Mouse (Mus musculus): ENCODE measurements around the gene Ttpal. TPM values are rescaled to one million over a fixed set of nuclear protein-coding genes. Genes with fewer than 3 reads are reported as not detected.
A peak's percentile ranks its signal among the peaks of the same experiment; 100 is the strongest.

Gene Ttpal
- 36.1 and 39.1 TPM in 2 replicates for polyA plus RNA-seq (2015; fragmentation: Nextera tagmentation; extraction: Ambion mirVana)

- Histone ChIP-seq H3K4me1 (peaks cover 11% of the 10 kb centered on the region), H3K36me3 (no peaks in the 10 kb centered on the region), H3K9ac (peak within 1 kb of the TSS; percentile 93), H3K4me2 (replicated peaks) (peak within 1 kb of the TSS; percentile 82), H3K27me3 (no peaks in the 10 kb centered on the region), H3K27ac (replicated peaks) (peak within 1 kb of the TSS; percentile 86), H3K9me3 (replicated peaks) (no peaks in the 10 kb centered on the region), H3K4me3 (replicated peaks) (peak within 1 kb of the TSS; percentile 93)
- WGBS, result under 1% methylated on average over 51 of the region's 57 CpGs
- peak; percentile 92 for ATAC-seq (ENCODE audit: insufficient number of reproducible peaks, low FRiP score, low TSS enrichment, low read depth)
Observed at GRCm38 (mm10) chr2:163602101-163602971, at the start of gene Ttpal. Gene Ttpal (plus strand): TSS chr2:163602314.

GRCm38 (mm10) chr2:163552518-163552929, 49.6 kb upstream of the Ttpal start:
- no peaks in the 10 kb centered on the region for H3K36me3 ChIP-seq
- ATAC-seq (ENCODE audit: insufficient number of reproducible peaks, low FRiP score, low TSS enrichment, low read depth), result no peak
- no peak overlapping the region for H3K4me2 ChIP-seq (replicated peaks)
- no peak overlapping the region for H3K27ac ChIP-seq (replicated peaks)
- no peak overlapping the region for H3K9ac ChIP-seq
- 75% methylated on average over 8 of the region's 8 CpGs for whole genome bisulfite sequencing
- no peak overlapping the region for H3K4me3 ChIP-seq (replicated peaks)
- H3K4me1 ChIP-seq, result no peaks in the 10 kb centered on the region
- H3K27me3 ChIP-seq, result no peaks in the 10 kb centered on the region
- H3K9me3 ChIP-seq (replicated peaks), result no peaks in the 10 kb centered on the region

GRCm38 (mm10) chr2:163554425-163554982, 47.6 kb upstream of the Ttpal start:
- WGBS, result 63% methylated on average over 4 of the region's 4 CpGs
- ATAC-seq (ENCODE audit: insufficient number of reproducible peaks, low FRiP score, low TSS enrichment, low read depth), result no peak
- H3K27ac ChIP-seq (replicated peaks), result no peak overlapping the region
- no peak overlapping the region for H3K4me2 ChIP-seq (replicated peaks)
- no peak overlapping the region for H3K9ac ChIP-seq
- no peaks in the 10 kb centered on the region for H3K36me3 ChIP-seq
- H3K27me3 ChIP-seq, result no peaks in the 10 kb centered on the region
- H3K4me1 ChIP-seq, result no peaks in the 10 kb centered on the region
- H3K4me3 ChIP-seq (replicated peaks), result no peak overlapping the region
- no peaks in the 10 kb centered on the region for H3K9me3 ChIP-seq (replicated peaks)

GRCm38 (mm10) chr2:163554996-163555395, 47.1 kb upstream of the Ttpal start:
- Histone ChIP-seq H3K4me1 (no peaks in the 10 kb centered on the region), H3K9ac (no peak overlapping the region), H3K4me3 (replicated peaks) (no peak overlapping the region), H3K36me3 (no peaks in the 10 kb centered on the region), H3K4me2 (replicated peaks) (no peak overlapping the region), H3K27ac (replicated peaks) (no peak overlapping the region), H3K27me3 (no peaks in the 10 kb centered on the region), H3K9me3 (replicated peaks) (no peaks in the 10 kb centered on the region)
- WGBS, result 71% methylated on average over 6 of the region's 6 CpGs
- ATAC-seq (ENCODE audit: insufficient number of reproducible peaks, low FRiP score, low TSS enrichment, low read depth), result no peak

GRCm38 (mm10) chr2:163555417-163555816, 46.7 kb upstream of the Ttpal start:
- Histone ChIP-seq H3K9me3 (replicated peaks) (no peaks in the 10 kb centered on the region), H3K36me3 (no peaks in the 10 kb centered on the region), H3K27me3 (peaks cover 1% of the 10 kb centered on the region; the same call in 1 of the 2 replicates), H3K4me2 (replicated peaks) (no peak overlapping the region), H3K4me1 (no peaks in the 10 kb centered on the region), H3K27ac (replicated peaks) (no peak overlapping the region), H3K9ac (no peak overlapping the region), H3K4me3 (replicated peaks) (no peak overlapping the region)
- 72% methylated on average over 13 of the region's 13 CpGs for WGBS
- ATAC-seq (ENCODE audit: insufficient number of reproducible peaks, low FRiP score, low TSS enrichment, low read depth), result no peak; the same call in 1 of the 2 replicates

- no peaks in the 10 kb centered on the region for H3K4me1 ChIP-seq
- no peaks in the 10 kb centered on the region for H3K36me3 ChIP-seq
- H3K4me2 ChIP-seq (replicated peaks), result no peak overlapping the region
- H3K9me3 ChIP-seq (replicated peaks), result no peaks in the 10 kb centered on the region
- no peak overlapping the region for H3K9ac ChIP-seq
- ATAC-seq (ENCODE audit: insufficient number of reproducible peaks, low FRiP score, low TSS enrichment, low read depth), result no peak
- 67% methylated on average over 1 of the region's 1 CpGs for WGBS
- no peak overlapping the region for H3K27ac ChIP-seq (replicated peaks)
- no peak overlapping the region for H3K4me3 ChIP-seq (replicated peaks)
- H3K27me3 ChIP-seq, result peaks cover 3% of the 10 kb centered on the region; the same call in 1 of the 2 replicates
Observed at GRCm38 (mm10) chr2:163558548-163558947, 43.6 kb upstream of the Ttpal start.

- peaks cover 3% of the 10 kb centered on the region; the same call in 1 of the 2 replicates for H3K27me3 ChIP-seq
- ATAC-seq (ENCODE audit: insufficient number of reproducible peaks, low FRiP score, low TSS enrichment, low read depth), result no peak
- no peak overlapping the region for H3K9ac ChIP-seq
- H3K36me3 ChIP-seq, result no peaks in the 10 kb centered on the region
- 77% methylated on average over 5 of the region's 5 CpGs for WGBS
- H3K4me1 ChIP-seq, result no peaks in the 10 kb centered on the region
- no peak overlapping the region for H3K27ac ChIP-seq (replicated peaks)
- H3K9me3 ChIP-seq (replicated peaks), result no peaks in the 10 kb centered on the region
- H3K4me3 ChIP-seq (replicated peaks), result no peak overlapping the region
- no peak overlapping the region for H3K4me2 ChIP-seq (replicated peaks)
Observed at GRCm38 (mm10) chr2:163559236-163559635, 42.9 kb upstream of the Ttpal start.

- no peaks in the 10 kb centered on the region for H3K36me3 ChIP-seq
- WGBS, result 81% methylated on average over 3 of the region's 3 CpGs
Observed at GRCm38 (mm10) chr2:163560247-163560646, 41.9 kb upstream of the Ttpal start.

GRCm38 (mm10) chr2:163561258-163561948, 40.7 kb upstream of the Ttpal start:
- Histone ChIP-seq H3K4me3 (replicated peaks) (no peak overlapping the region), H3K9me3 (replicated peaks) (no peaks in the 10 kb centered on the region), H3K27me3 (peaks cover 3% of the 10 kb centered on the region; the same call in 1 of the 2 replicates), H3K36me3 (no peaks in the 10 kb centered on the region), H3K27ac (replicated peaks) (no peak overlapping the region), H3K9ac (no peak overlapping the region), H3K4me1 (no peaks in the 10 kb centered on the region), H3K4me2 (replicated peaks) (no peak overlapping the region)
- ATAC-seq (ENCODE audit: insufficient number of reproducible peaks, low FRiP score, low TSS enrichment, low read depth), result no peak
- 81% methylated on average over 13 of the region's 13 CpGs for WGBS

More at GRCm38 (mm10) chr2:163560247-163560646, 41.9 kb upstream of the Ttpal start:
- Histone ChIP-seq H3K4me2 (replicated peaks) (no peak overlapping the region), H3K4me1 (no peaks in the 10 kb centered on the region), H3K4me3 (replicated peaks) (no peak overlapping the region), H3K9me3 (replicated peaks) (no peaks in the 10 kb centered on the region), H3K27ac (replicated peaks) (no peak overlapping the region), H3K27me3 (peaks cover 3% of the 10 kb centered on the region; the same call in 1 of the 2 replicates), H3K9ac (no peak overlapping the region)
- ATAC-seq (ENCODE audit: insufficient number of reproducible peaks, low FRiP score, low TSS enrichment, low read depth), result no peak

- Histone ChIP-seq H3K36me3 (no peaks in the 10 kb centered on the region), H3K4me2 (replicated peaks) (no peak overlapping the region), H3K27me3 (peaks cover 3% of the 10 kb centered on the region; the same call in 1 of the 2 replicates), H3K9me3 (replicated peaks) (no peaks in the 10 kb centered on the region), H3K27ac (replicated peaks) (no peak overlapping the region), H3K4me1 (no peaks in the 10 kb centered on the region), H3K9ac (no peak overlapping the region), H3K4me3 (replicated peaks) (no peak overlapping the region)
- WGBS, result 23% methylated on average over 8 of the region's 8 CpGs
- ATAC-seq (ENCODE audit: insufficient number of reproducible peaks, low FRiP score, low TSS enrichment, low read depth), result no peak
Observed at GRCm38 (mm10) chr2:163564646-163565045, 37.5 kb upstream of the Ttpal start.

- WGBS, result 82% methylated on average over 3 of the region's 3 CpGs
- no peaks in the 10 kb centered on the region for H3K9me3 ChIP-seq (replicated peaks)
Observed at GRCm38 (mm10) chr2:163574321-163574720, 27.8 kb upstream of the Ttpal start.

More at GRCm38 (mm10) chr2:163574321-163574720, 27.8 kb upstream of the Ttpal start:
- no peaks in the 10 kb centered on the region for H3K27me3 ChIP-seq
- no peaks in the 10 kb centered on the region for H3K4me1 ChIP-seq
- no peak for ATAC-seq (ENCODE audit: insufficient number of reproducible peaks, low FRiP score, low TSS enrichment, low read depth)
- no peak overlapping the region for H3K27ac ChIP-seq (replicated peaks)
- H3K9ac ChIP-seq, result no peak overlapping the region
- H3K4me3 ChIP-seq (replicated peaks), result no peak overlapping the region
- H3K36me3 ChIP-seq, result no peaks in the 10 kb centered on the region
- no peak overlapping the region for H3K4me2 ChIP-seq (replicated peaks)
